Mouse (Mus musculus) frontal cortex, postnatal 25 days (tissue): Measurements from ENCODE around the gene Dclk2.

ENCODE experiments used
- DNase-seq, 2 experiments: peaks; one replicate each; pipeline ENCODE4 v3.0.0; 2022; ENCODE audit warnings: low spot score in 2 of 2

Dclk2 gene

DNA sequence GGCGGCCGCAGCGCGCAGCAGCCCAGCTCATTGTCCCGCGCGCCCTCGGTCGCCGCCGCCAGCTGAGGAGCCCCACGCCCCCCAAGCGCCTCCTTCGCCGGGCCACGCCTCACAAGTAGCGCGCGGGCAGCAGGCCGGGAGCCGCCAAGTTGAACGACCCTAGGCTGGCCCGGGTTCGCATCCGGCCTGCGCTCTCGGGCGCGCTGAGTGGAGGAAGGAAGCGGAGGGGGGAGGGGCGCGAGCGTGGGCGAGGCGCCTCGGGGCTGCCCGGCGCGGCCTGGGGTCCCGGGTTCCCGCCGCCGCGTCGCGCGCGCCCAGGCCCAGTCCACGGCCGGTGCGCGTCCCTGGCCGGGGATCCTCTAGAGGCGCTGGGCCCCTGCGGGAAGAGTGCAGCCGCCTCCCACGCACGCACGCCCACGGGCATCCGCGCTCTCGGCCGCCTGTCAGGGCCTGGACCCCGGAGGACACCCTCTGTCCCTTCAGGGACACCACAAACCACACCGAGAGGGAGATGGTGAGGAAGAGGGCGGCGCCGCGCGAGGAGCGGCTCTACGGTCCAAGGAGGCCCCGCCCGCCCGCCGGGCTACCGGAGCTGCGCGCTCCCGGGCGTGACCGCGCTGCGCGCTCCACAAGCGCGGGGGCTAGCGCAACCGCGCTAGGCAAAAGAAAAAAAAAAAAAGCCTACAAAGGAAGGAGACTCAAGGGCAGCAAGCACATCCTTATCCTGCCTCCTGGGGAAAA is at the start of gene Dclk2:
Gene Dclk2 (minus strand): TSS at position 510 of the 741 bp plus-strand sequence.
- DNase-seq, result peak; percentile 64 to 68

- no peak for DNase-seq
These were observed 42.2 kb upstream of the Dclk2 start for GRCm38 (mm10) chr3:86962665-86963435.

GRCm38 (mm10) chr3:86961395-86961669 is 40.7 kb upstream of the Dclk2 start:
- DNase-seq, result no peak

GRCm38 (mm10) chr3:86960656-86961394 is 40.2 kb upstream of the Dclk2 start:
- no peak for DNase-seq

- DNase-seq, result no peak
These were observed 38.4 kb upstream of the Dclk2 start for GRCm38 (mm10) chr3:86959088-86959487.

GRCm38 (mm10) chr3:86955376-86955775 is 34.7 kb upstream of the Dclk2 start:
- DNase-seq, result no peak

GRCm38 (mm10) chr3:86954521-86954920 is 33.9 kb upstream of the Dclk2 start:
- no peak for DNase-seq

DNA sequence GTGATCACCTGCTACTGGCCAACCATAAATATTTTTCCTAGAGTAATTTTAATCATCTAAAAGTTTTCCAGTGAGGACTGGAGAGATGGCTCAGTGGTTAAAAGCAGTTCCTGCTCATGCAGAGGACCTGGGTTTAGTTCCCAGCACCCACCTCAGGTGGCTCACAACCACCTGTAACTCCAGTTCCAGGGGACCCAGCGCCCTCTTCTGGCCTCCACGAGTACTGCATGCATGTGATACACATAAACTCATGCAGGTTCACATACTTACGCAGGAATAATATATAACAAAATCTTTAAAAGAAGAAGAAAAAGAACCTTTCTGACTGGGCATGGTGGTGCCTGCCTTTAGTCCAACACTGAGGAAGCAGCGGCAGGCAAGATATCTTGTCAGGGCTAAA is 33.2 kb upstream of the Dclk2 start:
- no peak for DNase-seq

DNA sequence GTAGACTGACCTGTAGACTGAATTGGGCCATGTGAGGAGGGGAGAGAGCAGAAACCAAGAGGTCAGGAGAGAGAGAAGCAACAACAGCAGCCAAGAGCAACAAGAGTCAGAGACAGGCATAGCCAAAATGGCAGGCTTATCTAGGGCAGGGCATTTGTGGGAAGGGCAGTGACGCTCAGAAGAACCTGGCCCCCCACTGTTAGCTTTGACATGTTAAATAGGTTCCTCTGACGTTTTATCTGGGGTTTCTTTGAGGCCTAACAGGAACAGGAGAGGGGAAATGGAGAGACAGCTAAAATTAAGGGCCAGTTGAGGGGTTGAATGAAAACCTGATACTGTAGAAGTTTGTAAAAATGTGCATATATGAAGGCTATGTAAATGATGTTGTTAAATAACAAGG is 30.0 kb upstream of the Dclk2 start:
- no peak for DNase-seq

- DNase-seq, result no peak
These were observed 15.7 kb upstream of the Dclk2 start for GRCm38 (mm10) chr3:86936254-86936836.

GRCm38 (mm10) chr3:86933446-86933845 is 12.8 kb upstream of the Dclk2 start:
- DNase-seq, result no peak

- DNase-seq, result no peak
These were observed 3.0 kb upstream of the Dclk2 start for GRCm38 (mm10) chr3:86923686-86924085.

DNA sequence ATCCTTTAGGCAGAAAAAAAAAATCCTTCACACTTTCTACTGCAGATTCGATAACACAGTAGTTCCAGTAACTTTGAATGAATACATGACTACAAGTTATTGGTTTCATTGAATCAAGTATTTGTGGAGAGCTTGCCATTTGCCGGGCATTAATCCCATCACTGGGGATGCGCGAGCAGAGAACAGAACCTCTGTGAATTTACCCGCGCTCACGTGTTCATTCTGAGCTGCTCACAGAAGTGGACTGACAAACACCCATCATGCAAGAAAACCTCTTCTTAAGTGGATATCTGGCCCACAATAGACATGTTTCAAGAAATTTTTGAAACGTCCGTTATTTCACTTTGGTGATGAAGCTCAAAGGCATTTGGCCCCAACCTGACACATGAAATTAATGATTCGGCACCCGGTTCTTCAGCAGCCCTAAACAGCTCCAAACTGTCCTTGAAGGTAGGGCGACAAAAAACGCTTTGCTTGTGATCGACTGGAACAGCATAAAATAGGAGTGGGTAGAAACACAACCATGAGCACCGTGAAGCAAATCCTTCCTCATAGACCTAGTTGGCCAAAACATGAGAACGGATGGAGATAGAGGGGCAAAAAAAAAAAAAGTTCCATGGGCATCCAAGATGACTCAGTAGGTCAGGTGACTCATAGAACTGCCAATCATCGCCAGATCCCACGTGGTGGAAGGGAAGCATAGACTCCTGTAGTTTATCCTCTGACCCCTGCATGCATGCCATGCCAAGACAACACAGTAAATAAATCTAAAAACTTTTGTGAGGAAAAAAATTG is 726 bp upstream of the Dclk2 start:
- no peak for DNase-seq

- peak in 1 of 2 experiments; percentile 45 for DNase-seq
These were observed 860 bp downstream of the Dclk2 start for GRCm38 (mm10) chr3:86919641-86920342.

GRCm38 (mm10) chr3:86917048-86917447 is 3.6 kb downstream of the Dclk2 start:
- DNase-seq, result no peak

DNA sequence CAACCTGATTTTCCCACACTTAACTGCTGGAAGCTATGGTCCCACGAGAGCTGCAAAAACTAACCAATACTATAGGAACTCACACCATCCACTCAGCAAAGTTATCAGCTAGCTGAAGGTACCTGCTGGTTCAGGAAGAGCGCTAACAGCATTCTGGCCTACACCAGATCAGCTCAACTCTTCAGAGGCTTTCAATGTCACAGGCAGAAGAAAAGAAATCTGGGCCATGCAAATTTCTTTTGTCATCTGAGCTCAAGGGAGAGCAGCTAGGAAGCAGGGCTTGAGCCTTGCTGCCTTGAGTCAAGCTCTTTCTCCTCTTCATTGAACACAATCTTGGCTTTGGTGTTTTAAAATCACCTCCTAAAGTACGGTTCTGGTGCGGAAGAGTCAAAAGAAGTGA is 4.0 kb downstream of the Dclk2 start:
- no peak for DNase-seq

- DNase-seq, result no peak
These were observed 5.4 kb downstream of the Dclk2 start for GRCm38 (mm10) chr3:86915291-86915690.

DNA sequence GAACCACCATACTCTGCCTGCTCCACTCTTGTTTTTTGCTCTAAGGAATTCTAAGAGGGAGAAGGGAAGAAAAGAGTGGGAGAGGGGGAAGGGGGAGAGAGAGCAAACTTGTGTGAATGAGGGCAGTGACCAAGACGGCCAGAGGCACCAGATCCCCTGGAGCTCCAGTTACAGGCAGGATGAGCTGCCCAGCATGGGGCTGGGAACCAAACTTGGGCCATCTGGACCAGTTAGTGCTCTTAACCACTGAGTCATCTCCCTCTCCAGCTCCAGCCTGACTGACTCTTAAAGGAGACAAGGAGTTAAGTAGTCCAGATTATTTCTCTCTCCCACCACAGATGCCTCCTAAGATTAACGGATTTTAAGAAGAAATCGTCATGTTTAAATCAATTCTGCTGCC is 6.3 kb downstream of the Dclk2 start:
- DNase-seq, result no peak

- no peak for DNase-seq
These were observed 22.3 kb downstream of the Dclk2 start for GRCm38 (mm10) chr3:86898366-86898765.

GRCm38 (mm10) chr3:86897551-86897950 is 23.1 kb downstream of the Dclk2 start:
- no peak for DNase-seq

GRCm38 (mm10) chr3:86897066-86897465 is 23.6 kb downstream of the Dclk2 start:
- no peak for DNase-seq
